Mouse (Mus musculus) hindbrain, postnatal 0 days (tissue): ENCODE measurements around the gene Tulp2. TPM values are rescaled to one million over a fixed set of nuclear protein-coding genes. Genes with fewer than 3 reads are reported as not detected.
A peak's percentile ranks its signal among the peaks of the same experiment; 100 is the strongest.

ENCODE experiments used
- ATAC-seq: fragments of 200-750 bp; cut with Nextera tagmentation; 2 replicates; pipeline ENCODE4 v1.8.0; 2017; ENCODE audit warnings: mild to moderate bottlenecking, moderate TSS enrichment, moderate library complexity
- DNase-seq: peaks from one replicate; pipeline ENCODE4 v3.0.0-alpha.2; 2015; ENCODE audit warnings: low spot score
- H3K27ac ChIP-seq: fragments of 300-500 bp; sonication (generic); 2 replicates; pipeline ENCODE4 v1.5.1; 2014; ENCODE audit warnings: mild to moderate bottlenecking
- H3K27me3 ChIP-seq: fragments of 300-500 bp; sonication (generic); 2 replicates; pipeline ENCODE4 v1.6.1; 2014; ENCODE audit warnings: low read length, mixed read lengths; ENCODE audit not compliant: insufficient read depth
- H3K36me3 ChIP-seq: fragments of 300-500 bp; sonication (generic); 2 replicates; pipeline ENCODE4 v1.6.1; 2014; ENCODE audit warnings: low read length, mixed read lengths; ENCODE audit not compliant: insufficient read depth
- H3K4me1 ChIP-seq: fragments of 300-500 bp; sonication (generic); 2 replicates; pipeline ENCODE4 v1.6.1; 2014; ENCODE audit warnings: antibody characterized with exemption, low read length, mixed read lengths; ENCODE audit not compliant: insufficient read depth
- H3K4me2 ChIP-seq: fragments of 300-500 bp; sonication (generic); 2 replicates; pipeline ENCODE4 v1.6.1; 2014; ENCODE audit warnings: low read depth, mild to moderate bottlenecking, low read length, moderate library complexity, mixed read lengths
- H3K4me3 ChIP-seq: fragments of 300-500 bp; sonication (generic); 2 replicates; pipeline ENCODE4 v1.5.1; 2014; ENCODE audit warnings: low read length
- H3K9ac ChIP-seq: fragments of 300-500 bp; sonication (generic); replicated peaks from 2 replicates; pipeline ENCODE4 v1.6.1; 2014; ENCODE audit warnings: mild to moderate bottlenecking, low read length, moderate library complexity, mixed read lengths
- H3K9me3 ChIP-seq: fragments of 300-500 bp; sonication (generic); 2 replicates; pipeline ENCODE4 v1.6.1; 2016; ENCODE audit warnings: low read length, mixed read lengths
- CTCF ChIP-seq: IDR thresholded peaks from 2 replicates; pipeline ENCODE4 v1.5.1; 2016; ENCODE audit warnings: antibody characterized with exemption, control low read depth, low read depth
- WGBS: fragments of 180-500 bp; shearing (Covaris S2); extraction: QIAGEN DNeasy Blood & Tissue Kit; methylation state at CpG from one replicate; pipeline ENCODE4 v1.1.7; 2014; 5-methylcytosine and 5-hydroxymethylcytosine counted together
- polyA plus RNA-seq: library from polyadenylated mRNA; unstranded; fragments of >200 nt; fragmentation: Nextera tagmentation; extraction: Ambion mirVana; gene quantifications from 2 replicates; pipeline ENCODE4 v1.2.1, GENCODE M21; 2015
- total RNA-seq: library from RNA; depleted of rRNA; stranded (reverse); fragments of >200 nt; gene quantifications from 2 replicates; pipeline ENCODE4 v1.2.3, GENCODE M21; 2014

Tulp2 gene
- total and polyA plus RNA-seq, 2 experiments from 2014 or later, result 0.21 TPM

GRCm38 (mm10) chr7:45560241-45560640 is 78.6 kb downstream of the Tulp2 start:
- Histone ChIP-seq H3K4me3 (no peak overlapping the region), H3K9me3 (no peaks in the 10 kb centered on the region), H3K27me3 (no peaks in the 10 kb centered on the region), H3K9ac (no peak overlapping the region), H3K36me3 (no peaks in the 10 kb centered on the region), H3K27ac (no peak overlapping the region), H3K4me2 (no peak overlapping the region), H3K4me1 (no peaks in the 10 kb centered on the region)
- no peak for DNase-seq
- TF ChIP-seq CTCF, result no peak
- ATAC-seq, result no peak
- WGBS, result 81% methylated on average over 7 of the region's 7 CpGs

GRCm38 (mm10) chr7:45560843-45561623 is 79.4 kb downstream of the Tulp2 start:
- H3K9ac ChIP-seq, result no peak overlapping the region
- no peaks in the 10 kb centered on the region for H3K27me3 ChIP-seq
- no peaks in the 10 kb centered on the region for H3K36me3 ChIP-seq
- 24% methylated on average over 17 of the region's 17 CpGs for WGBS
- H3K27ac ChIP-seq, result no peak overlapping the region
- peak; percentile 95 for TF ChIP-seq CTCF
- ATAC-seq, result peak; percentile 72; the same call in 1 of the 2 replicates
- peak; percentile 84 for DNase-seq
- no peaks in the 10 kb centered on the region for H3K9me3 ChIP-seq
- H3K4me1 ChIP-seq, result no peaks in the 10 kb centered on the region
- no peak overlapping the region for H3K4me3 ChIP-seq
- H3K4me2 ChIP-seq, result peak overlapping the region; percentile 27; the same call in 1 of the 2 replicates

- ATAC-seq (no peak), DNase-seq (no peak)
- Histone ChIP-seq H3K27ac (no peak overlapping the region), H3K9me3 (no peaks in the 10 kb centered on the region), H3K36me3 (no peaks in the 10 kb centered on the region), H3K4me1 (no peaks in the 10 kb centered on the region), H3K27me3 (no peaks in the 10 kb centered on the region), H3K4me3 (no peak overlapping the region), H3K4me2 (no peak overlapping the region; the same call in 1 of the 2 replicates), H3K9ac (no peak overlapping the region)
- 54% methylated on average over 12 of the region's 12 CpGs for WGBS
- no peak for TF ChIP-seq CTCF
Observed at GRCm38 (mm10) chr7:45561624-45562520, 80.2 kb downstream of the Tulp2 start.

- Histone ChIP-seq H3K9me3 (no peaks in the 10 kb centered on the region), H3K27ac (no peak overlapping the region), H3K27me3 (no peaks in the 10 kb centered on the region), H3K4me2 (no peak overlapping the region), H3K4me1 (0 out of 2 replicates have a peak, but pooled peaks cover 7% of the 10 kb centered on the region), H3K4me3 (no peak overlapping the region), H3K36me3 (no peaks in the 10 kb centered on the region), H3K9ac (no peak overlapping the region)
- ATAC-seq, result no peak
- DNase-seq, result no peak
- no peak for TF ChIP-seq CTCF
- 76% methylated on average over 2 of the region's 2 CpGs for WGBS
Observed at GRCm38 (mm10) chr7:45564811-45565210, 83.1 kb downstream of the Tulp2 start.

- ATAC-seq (no peak), DNase-seq (no peak)
- Histone ChIP-seq H3K9me3 (no peaks in the 10 kb centered on the region), H3K4me1 (0 out of 2 replicates have a peak, but pooled peaks cover 7% of the 10 kb centered on the region), H3K4me3 (no peak overlapping the region), H3K36me3 (no peaks in the 10 kb centered on the region), H3K27ac (no peak overlapping the region), H3K9ac (no peak overlapping the region), H3K4me2 (no peak overlapping the region), H3K27me3 (no peaks in the 10 kb centered on the region)
- 92% methylated on average over 9 of the region's 9 CpGs for WGBS
- TF ChIP-seq CTCF, result no peak
Observed at GRCm38 (mm10) chr7:45565446-45565845, 83.8 kb downstream of the Tulp2 start.

GRCm38 (mm10) chr7:45567112-45567779 is 85.6 kb downstream of the Tulp2 start:
- WGBS, result 74% methylated on average over 8 of the region's 8 CpGs
- ATAC-seq (no peak), DNase-seq (no peak)
- Histone ChIP-seq H3K9me3 (no peaks in the 10 kb centered on the region), H3K4me1 (peaks cover 16% of the 10 kb centered on the region), H3K9ac (0 out of 2 replicates have a peak overlapping the region, but pooled peaks have one; percentile 30), H3K4me3 (no peak overlapping the region), H3K27ac (peak overlapping the region; percentile 82), H3K4me2 (peak overlapping the region; percentile 66), H3K27me3 (no peaks in the 10 kb centered on the region), H3K36me3 (no peaks in the 10 kb centered on the region)
- TF ChIP-seq CTCF, result no peak
